8 mouse cellular contexts compared by ENCODE assay signal in the genomic region with DNA sequence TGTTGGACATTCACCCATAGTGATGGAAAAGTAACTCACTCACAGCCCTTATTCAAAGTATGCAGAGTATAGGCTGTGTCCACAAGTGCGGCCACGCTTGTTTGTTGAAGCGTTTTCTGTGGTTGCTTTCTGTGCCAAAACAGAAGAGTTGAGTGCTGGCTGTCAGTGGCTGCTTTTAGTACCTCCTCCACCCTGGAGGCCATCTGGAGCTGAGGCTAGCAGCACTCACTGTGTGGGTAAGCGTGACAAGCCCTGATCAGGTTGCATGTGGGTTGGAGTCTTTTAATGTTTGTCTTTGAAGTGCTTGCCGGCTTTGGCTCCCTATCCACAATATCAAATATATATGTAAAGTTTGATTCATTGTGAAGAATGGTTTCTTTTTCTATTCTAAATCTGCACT.
DNase-seq lines count a peak whose midpoint lies in the region.
"Had no signal": no experiment of that assay in that cellular context is flagged by ENCODE, and none has a peak within 500 bp of the region (broad histone marks: within the 10 kb centered on the region; RNA-seq: fewer than 3 reads in every experiment).

No protein-coding gene starts in this region.

- DNase-seq in lung, postnatal 36 days: peak; percentile 5
- DNase-seq in lung, postnatal 4 days: no peak
- peak; percentile 21 to 29 for DNase-seq in frontal cortex, postnatal 14 days (ENCODE audit: low spot score in 2 of 2)
- DNase-seq in left cerebral cortex, postnatal 10 days (ENCODE audit: extremely low spot score in 1 of 2, low spot score in 2 of 2): peak; percentile 16 to 24
- peak; percentile 83 for DNase-seq in telencephalon, adult 2 months (ENCODE audit: low read depth, low spot score)
- DNase-seq in neural tube, embryonic 10.5 days (ENCODE audit: extremely low spot score, low spot score): no peak
- DNase-seq in cerebellum, postnatal 36 days: no peak
- DNase-seq: gastrocnemius, postnatal 14 days had no signal

- intact Hi-C loops in left cerebral cortex, postnatal 10 days (cut with DNase I): no loop called here

Comparison
In these comparisons a context has a peak if more than half of its experiments do, and no peak if none do; other contexts are left out.
1. DNase-seq: peak in lung, postnatal 36 days (single experiment), frontal cortex, postnatal 14 days (2 of 2), left cerebral cortex, postnatal 10 days (2 of 2) and telencephalon, adult 2 months (single experiment); none in lung, postnatal 4 days (0 of 2), neural tube, embryonic 10.5 days (single experiment) and cerebellum, postnatal 36 days (0 of 2).